Mouse (Mus musculus) adrenal gland, postnatal 25 days (tissue): ENCODE measurements around the gene Stard5. TPM values are rescaled to one million over a fixed set of nuclear protein-coding genes. Genes with fewer than 3 reads are reported as not detected.

Experiments
- DNase-seq: peaks from one replicate; pipeline ENCODE4 v3.0.0; 2021; ENCODE audit warnings: mixed read lengths
- total RNA-seq: library from RNA; stranded (reverse); gene quantifications from 2 replicates; pipeline ENCODE4 v1.2.3, GENCODE M21; 2021

Stard5 gene
- total RNA-seq, 1 experiment from 2014 or later, result 38.3 TPM

DNA sequence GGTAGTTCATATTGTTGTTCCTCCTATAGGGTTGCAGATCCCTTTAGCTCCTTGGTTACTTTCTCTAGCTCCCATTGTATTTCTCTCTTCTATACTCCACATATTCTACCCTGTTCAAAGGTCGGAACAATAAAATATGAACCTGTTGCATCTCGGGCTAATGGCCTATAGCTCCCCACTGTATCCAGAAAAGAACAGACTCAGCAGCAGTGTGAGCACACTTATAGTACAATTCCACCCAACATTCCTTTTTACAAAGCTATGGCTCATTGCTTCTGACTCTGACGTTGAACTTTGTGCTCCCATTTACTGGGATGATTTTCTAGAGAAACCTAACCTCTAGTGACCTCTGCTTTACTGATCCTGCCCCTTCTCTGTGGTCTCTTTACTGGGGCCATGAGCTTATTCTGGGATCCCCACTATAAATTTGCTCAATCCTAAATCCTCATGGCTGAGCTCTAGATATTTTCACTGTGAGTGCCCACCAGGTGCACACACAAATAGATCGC is 34.4 kb downstream of the Stard5 start:
- no peak for DNase-seq

DNA sequence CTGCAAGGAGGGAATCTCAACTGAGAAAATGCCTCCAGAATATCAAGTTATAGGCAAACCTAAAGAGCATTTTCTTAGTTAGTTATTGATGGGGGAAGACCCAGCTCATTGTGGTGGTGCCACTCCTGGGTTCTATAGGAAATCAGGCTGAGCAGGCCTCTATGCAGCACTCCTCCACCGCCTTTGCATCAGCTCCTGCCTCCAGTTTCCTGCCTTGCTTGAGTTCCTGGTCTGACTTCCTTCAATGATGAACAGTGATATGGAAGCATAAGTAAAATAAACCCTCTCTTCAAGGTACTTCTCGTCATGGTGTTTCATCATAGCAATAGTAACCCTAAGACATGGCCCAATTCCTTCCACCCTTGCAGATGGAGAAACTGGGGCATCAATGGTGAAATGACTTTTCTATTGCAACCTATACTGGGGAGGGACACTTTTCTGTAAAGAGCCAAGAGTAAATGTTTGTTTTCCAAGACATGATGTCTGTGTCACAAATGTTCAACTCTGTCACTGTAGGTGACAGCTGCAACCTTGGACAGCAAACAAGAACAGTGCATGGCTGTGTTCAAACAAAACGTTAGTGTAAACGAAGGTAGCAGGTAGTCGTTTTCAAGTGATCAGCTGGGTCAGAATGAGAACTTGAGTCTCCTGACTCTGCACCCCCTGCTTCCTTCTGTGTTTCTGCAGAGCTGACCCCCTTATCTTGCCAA is 36.3 kb downstream of the Stard5 start:
- no peak for DNase-seq

DNA sequence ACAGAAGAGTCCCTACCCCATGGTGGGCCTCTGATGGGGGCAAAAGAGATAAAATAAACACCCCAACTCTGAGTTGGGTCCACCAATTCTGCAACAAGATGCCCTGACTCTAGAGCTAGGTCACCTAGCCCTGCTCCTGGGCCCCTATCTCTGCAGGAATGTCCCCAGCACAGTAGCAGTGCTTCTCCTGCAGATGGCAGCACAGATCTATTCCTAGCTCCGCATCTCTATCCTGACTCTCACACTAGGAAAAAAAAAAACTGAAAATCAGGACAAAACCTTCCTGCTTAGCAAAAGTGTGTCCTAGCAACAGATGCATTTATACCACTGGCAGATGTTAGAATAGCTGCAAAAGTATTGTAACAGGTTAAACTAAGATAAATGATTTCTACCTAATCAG is 37.0 kb downstream of the Stard5 start:
- peak; percentile 50 for DNase-seq

DNA sequence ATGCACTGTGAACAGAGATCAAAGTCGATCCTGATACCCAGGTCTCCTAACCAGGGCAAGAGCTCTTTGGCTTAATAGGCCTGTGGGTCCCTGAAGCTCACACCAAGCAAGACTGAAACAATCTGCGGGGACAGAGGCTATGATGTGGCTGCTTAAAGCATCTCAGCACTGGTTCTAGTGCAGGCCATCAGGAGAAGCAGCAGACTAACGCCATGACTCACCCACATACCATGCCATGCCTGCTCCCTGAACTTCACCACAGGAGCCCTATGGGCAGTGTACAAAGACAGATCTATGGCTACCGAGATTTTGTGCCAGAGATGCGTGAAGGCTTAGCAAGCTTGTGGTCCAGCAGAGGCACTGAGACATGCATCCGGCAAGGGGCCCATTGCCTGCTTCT is 39.8 kb downstream of the Stard5 start:
- DNase-seq, result no peak

DNA sequence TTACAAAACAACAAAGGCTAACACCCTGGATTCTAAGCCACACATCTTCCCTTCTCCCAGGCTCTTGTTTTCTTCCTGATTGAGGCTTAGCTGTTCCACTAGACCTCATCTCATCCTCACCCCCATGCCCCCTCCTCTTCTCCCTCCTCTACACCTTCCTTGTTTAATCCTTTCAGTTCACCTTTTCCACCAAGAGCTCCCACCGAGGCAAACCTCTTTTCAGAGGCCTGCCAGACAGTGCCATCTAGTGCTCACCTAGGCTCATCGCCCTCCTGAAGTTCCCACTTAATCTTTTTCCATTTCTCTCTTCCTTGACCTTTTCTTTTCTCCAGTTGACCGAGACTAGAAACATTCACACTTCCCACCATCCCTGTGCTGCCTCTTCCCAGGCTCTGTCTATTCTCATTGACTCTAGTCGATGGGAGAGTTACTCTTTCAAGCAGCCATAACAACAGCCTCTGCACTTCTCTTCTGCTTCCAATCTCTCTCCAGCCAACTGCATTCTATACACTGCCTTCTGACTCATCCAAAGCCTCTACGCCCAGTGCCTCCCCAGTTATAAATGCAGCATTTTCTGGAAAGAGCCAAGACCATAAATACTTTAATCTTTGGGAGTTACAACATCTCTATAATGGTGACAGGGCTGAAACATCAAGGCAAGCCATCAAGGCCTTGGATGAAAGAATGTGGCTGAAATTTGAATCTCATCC is 43.9 kb downstream of the Stard5 start:
- peak; percentile 22 for DNase-seq

DNA sequence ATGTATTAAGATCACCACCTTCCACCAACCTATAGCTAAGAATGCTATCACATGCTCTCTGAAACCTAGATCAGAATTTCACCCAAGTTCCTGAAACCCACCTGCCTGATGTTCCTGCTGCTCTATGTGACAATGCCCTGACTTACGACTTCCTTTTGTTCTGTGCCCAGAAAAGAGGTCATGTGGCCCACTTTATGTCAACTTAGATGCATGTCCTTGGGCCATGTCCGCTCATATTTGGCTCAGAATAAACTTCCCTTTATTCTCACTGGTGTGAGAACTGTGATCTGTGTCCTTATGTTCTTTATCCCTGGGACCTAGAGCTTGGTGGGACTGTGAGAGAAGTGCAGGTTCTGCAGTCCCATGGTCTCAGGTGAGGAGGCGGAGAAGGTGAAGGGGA is 45.5 kb downstream of the Stard5 start:
- no peak for DNase-seq

DNA sequence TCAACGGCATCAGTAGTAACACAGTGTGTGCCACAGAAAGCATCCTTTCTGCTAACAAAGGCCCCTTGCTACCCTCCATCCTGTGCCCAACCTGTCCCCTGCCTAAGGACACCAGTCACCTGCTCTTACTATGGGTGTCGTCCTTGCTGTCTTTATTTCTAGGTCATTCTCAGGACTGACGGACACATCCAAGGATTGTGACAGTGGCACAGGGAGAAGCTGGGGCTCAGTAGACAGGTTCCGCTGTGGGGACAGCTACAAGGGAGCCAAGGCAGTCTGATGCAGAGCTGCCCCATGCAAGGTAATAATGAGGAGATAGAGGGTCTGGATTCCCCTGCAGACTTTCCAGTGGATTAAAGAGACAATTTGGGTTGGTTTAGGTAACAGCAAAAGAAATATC is 46.7 kb downstream of the Stard5 start:
- no peak for DNase-seq

DNA sequence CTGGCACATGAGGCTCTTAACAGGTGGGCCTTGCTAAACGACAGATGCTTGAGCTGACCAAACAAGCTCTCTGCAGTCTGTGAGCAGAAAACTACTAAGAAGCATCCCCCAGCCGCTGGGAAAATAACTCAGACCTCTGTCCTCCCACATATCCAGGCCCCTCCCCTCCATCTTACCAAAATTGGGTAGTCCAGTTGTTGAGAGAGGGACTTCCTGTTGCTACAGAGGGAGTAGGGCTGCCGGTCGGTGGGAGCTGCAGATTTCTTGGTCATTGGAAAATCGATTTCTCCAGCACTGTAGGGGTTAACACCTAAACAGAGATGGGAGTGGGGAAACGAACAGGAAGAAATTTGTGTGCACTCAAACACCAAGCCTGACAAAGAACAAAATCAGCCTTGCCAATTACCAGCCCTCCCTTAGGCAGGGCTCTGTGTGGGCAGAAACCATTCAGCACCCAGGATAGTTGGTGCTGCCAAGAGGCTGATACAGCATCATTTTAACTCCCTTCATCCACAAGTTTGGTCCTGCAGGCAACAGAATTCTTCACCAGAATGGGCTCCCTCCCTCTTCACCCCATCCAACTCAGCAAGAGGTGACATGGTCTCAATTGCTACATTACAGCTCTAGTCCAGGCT is 51.0 kb downstream of the Stard5 start:
- no peak for DNase-seq

DNA sequence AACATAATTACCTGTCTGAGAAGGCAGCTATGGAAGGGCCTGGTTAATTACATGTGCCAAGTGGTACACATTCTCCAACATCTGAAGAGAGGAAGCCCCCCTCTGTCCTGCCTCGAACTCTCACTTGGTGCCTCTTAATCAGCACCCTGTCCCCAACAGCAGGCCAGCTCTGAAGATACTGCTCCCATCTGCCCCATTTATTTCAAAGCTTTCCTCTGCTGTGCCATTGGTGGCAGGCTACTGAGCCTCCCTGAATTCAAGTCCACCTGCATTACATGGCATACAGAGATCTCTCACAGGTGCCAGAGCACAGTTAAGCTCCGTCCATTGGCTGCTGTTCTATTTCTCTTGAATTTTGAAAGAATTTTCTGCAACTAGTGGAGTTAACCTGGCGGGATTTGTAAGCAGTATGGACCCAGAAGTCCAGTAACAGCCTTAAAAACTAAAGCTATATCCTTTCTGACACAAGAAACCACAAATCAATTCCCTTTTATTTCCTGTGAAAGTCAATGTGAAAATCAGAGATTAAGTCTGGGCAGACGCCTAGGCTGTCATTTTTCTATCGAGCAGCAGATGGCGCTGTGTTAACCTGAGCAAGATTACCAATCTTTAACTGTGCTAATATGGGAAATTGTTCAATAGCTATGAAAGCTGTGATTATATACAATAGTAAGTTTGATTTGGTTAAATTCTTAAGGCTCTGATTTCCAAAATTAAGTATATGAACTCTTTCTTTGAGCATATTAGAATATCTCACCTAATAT is 63.9 kb downstream of the Stard5 start:
- peak; percentile 29 for DNase-seq

DNA sequence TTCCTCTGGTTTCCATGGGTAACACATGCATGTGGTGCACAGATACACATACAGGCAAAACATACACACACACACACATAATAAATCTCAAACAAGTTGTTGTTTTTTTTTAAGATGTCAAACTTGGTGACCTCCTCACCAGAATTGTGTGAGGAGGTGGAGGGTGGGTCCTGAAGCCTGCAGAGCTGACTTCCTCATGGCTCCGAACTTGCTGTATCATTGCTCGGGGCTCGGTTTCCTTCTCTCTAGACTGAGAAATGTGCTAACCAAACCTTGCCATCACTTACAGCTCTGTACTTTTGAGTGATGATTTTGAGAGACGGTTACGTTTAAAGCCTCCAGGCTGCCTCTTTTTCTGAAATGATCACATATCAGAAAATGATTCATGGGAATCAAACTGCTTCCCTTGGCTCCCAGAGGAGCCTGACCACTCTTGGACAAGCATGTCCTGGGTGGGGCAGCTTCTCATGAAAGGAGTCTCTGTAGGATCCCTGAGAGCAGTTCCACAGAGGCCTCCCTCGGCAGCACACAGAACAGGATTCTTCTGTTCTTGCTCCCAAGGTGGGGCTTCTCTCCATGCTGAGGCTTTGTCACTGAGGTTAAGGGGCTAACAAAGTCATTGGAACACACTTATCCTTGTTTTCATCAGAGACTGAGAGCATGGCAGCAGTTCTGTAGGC is 67.4 kb downstream of the Stard5 start:
- no peak for DNase-seq

Other genes with a start within 250 kb of the Stard5 start
- gene Tmc3, start 47.0 kb upstream of the Stard5 start, total RNA-seq, result 0.27 TPM in 1 of 2 replicates, not detected in the other
- gene Il16, start 113.8 kb downstream of the Stard5 start, total RNA-seq, result 5.0 and 5.2 TPM in 2 replicates
- gene Cfap161, start 162.9 kb downstream of the Stard5 start, total RNA-seq, result 0.46 TPM in 1 of 2 replicates, not detected in the other